Mouse (Mus musculus): ENCODE results near the gene Scd1.

GRCm38 (mm10) chr19:44372969-44373368 is 34.7 kb downstream of the Scd1 start:
- TF ChIP-seq GATA1 (IDR thresholded peaks at IDR 0.05; ENCODE audit: low read length) (no peak), TAL1 (IDR thresholded peaks at IDR 0.05; ENCODE audit: low read length) (no peak)
